Mouse (Mus musculus) ES-E14 (cell line): ENCODE measurements around the gene Cers6. TPM values are rescaled to one million over a fixed set of nuclear protein-coding genes. Genes with fewer than 3 reads are reported as not detected.
A peak's percentile ranks its signal among the peaks of the same experiment; 100 is the strongest.

Experiments
- DNase-seq: peaks from one replicate; pipeline ENCODE4 v3.0.0-alpha.2; 2013; ENCODE audit warnings: low read depth, low spot score
- H3K27ac ChIP-seq: 2 replicates; pipeline ENCODE4 v1.5.1; 2012; ENCODE audit warnings: low read depth, mild to moderate bottlenecking, low read length, moderate library complexity, mixed read lengths; ENCODE audit not compliant: poor library complexity, insufficient read depth, severe bottlenecking
- H3K36me3 ChIP-seq: 2 replicates; pipeline ENCODE4 v1.6.1; 2012; ENCODE audit warnings: mild to moderate bottlenecking, low read length, moderate library complexity, mixed read lengths; ENCODE audit not compliant: control insufficient read depth, poor library complexity, insufficient read depth, severe bottlenecking
- H3K4me1 ChIP-seq, 2 experiments: fragments of 150-350 bp in 1 of 2; sonication (generic) in 1 of 2; 2 replicates each; pipeline ENCODE4 v1.6.1; 2012; ENCODE audit warnings: low read length in 2 of 2, mild to moderate bottlenecking in 1 of 2, mixed read lengths in 1 of 2; ENCODE audit not compliant: control insufficient read depth in 2 of 2, insufficient read depth in 2 of 2, poor library complexity in 1 of 2
- H3K4me3 ChIP-seq, 2 experiments: fragments of 150-350 bp in 1 of 2; sonication (generic) in 1 of 2; 2 replicates each; pipeline ENCODE4 v1.5.1; 2012; ENCODE audit warnings: low read length in 2 of 2, low read depth in 1 of 2, mild to moderate bottlenecking in 1 of 2, mixed read lengths in 1 of 2; ENCODE audit not compliant: insufficient read depth in 1 of 2, poor library complexity in 1 of 2, severe bottlenecking in 1 of 2
- H3K9ac ChIP-seq: 2 replicates; pipeline ENCODE4 v1.6.1; 2012; ENCODE audit warnings: low read depth, mild to moderate bottlenecking, low read length, mixed read lengths; ENCODE audit not compliant: poor library complexity, insufficient read depth, severe bottlenecking
- H3K9me3 ChIP-seq: fragments of 150-350 bp; sonication (generic); 2 replicates; pipeline ENCODE4 v1.6.1; 2012; ENCODE audit warnings: low read depth, mild to moderate bottlenecking, low read length; ENCODE audit not compliant: control insufficient read depth, insufficient read depth
- CHD2 ChIP-seq: IDR thresholded peaks from 2 replicates; pipeline ENCODE4 v1.6.1; 2014; ENCODE audit warnings: mild to moderate bottlenecking, low read depth, low read length, inconsistent platforms
- HCFC1 ChIP-seq: IDR thresholded peaks from 2 replicates; pipeline ENCODE4 v1.6.1; 2012; ENCODE audit warnings: low read length, inconsistent platforms, borderline replicate concordance; ENCODE audit not compliant: insufficient read depth
- MAFK ChIP-seq: IDR thresholded peaks from 2 replicates; pipeline ENCODE4 v1.6.1; 2014; ENCODE audit warnings: mild to moderate bottlenecking, low read depth, low read length, inconsistent platforms; ENCODE audit not compliant: insufficient read depth
- ZC3H11A ChIP-seq: IDR thresholded peaks from 2 replicates; pipeline ENCODE4 v1.6.1; 2012; ENCODE audit warnings: low read depth, mild to moderate bottlenecking, inconsistent platforms, low read length, borderline replicate concordance
- ZNF384 ChIP-seq: IDR thresholded peaks from 2 replicates; pipeline ENCODE4 v1.6.1; 2012; ENCODE audit warnings: low read depth, low read length, inconsistent platforms
- in situ Hi-C, 2 experiments: fragments of 600-800 bp; cut with MboI; formaldehyde crosslinking; loops; one replicate each; pipeline ENCODE4 v1.15.1; 2025; ENCODE audit warnings: low sequenced_read_pairs in 2 of 2, inconsistent platforms in 1 of 2; ENCODE audit not compliant: unreplicated experiment in 2 of 2
- total RNA-seq: library from RNA; depleted of rRNA; stranded (reverse); fragments of 300-350 nt; gene quantifications from 2 replicates; pipeline ENCODE4 v1.2.3, GENCODE M21; 2012

The Cers6 gene
- total RNA-seq, 1 experiment, result 33.6 TPM

DNA sequence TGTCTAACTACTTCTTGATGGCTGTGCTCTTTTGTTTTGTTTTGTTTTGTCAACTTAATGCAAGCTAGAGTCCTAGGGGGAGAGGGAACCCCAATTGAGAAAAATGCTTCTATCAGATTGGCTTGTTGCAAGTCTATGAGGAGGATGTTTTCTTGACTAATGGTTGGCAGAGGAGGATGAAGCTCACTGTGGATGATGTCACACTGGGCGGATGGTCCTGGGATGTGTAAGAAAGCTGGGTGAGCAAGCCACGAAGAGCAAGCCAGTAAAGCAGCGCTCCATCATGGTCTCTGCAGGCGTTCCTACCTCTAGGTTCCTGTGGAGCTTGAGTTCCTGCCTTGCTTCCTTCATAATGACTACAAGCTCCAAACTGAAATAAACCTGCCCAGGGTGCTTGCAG is 25.4 kb downstream of the Cers6 start:
- H3K36me3 ChIP-seq, result no peaks in the 10 kb centered on the region
- H3K9me3 ChIP-seq, result no peaks in the 10 kb centered on the region
- TF ChIP-seq MAFK, result no peak
- no peak for TF ChIP-seq ZC3H11A
- TF ChIP-seq ZNF384, result no peak
- no peak for TF ChIP-seq CHD2
- TF ChIP-seq HCFC1, result no peak
- in situ Hi-C loops, result no loop called here
- no peak overlapping the region for H3K9ac ChIP-seq
- H3K27ac ChIP-seq, result peak overlapping the region; percentile 54; the same call in 1 of the 2 replicates
- peak; percentile 12 for DNase-seq
- no peak overlapping the region; a peak in 1 of 4 replicates for H3K4me3 ChIP-seq
- H3K4me1 ChIP-seq, result peaks cover 13 to 20% of the 10 kb centered on the region in 2 experiments

DNA sequence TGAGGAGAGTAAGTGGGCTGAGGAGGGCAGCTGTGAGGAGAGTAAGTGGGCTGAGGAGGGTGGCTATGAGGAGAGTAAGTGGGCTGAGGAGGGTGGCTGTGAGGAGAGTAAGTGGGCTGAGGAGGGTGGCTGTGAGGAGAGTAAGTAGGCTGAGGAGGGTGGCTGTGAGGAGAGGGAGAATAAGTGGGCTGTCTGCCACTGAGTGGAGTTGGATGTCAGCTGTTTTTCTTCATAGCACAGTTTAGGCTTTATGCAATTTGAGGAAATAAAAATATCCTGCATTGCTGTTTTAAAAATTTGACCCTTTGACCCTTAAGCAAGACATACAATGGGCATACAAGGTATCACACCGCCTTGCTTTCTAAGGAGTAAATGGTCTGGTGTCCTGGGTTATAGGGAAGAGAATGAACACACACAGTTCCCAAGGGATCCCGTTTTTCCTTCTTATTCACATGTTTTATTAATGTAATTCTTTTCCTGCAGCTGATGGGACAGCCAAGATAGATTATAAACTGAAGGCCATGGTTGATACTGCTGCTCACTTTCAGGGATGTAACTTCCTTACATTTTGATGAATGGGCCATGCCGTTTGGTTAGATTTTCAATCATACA is 27.0 kb downstream of the Cers6 start:
- H3K9ac ChIP-seq, result no peak overlapping the region
- no peak overlapping the region for H3K4me3 ChIP-seq
- no peak for DNase-seq
- in situ Hi-C loops, result no loop called here
- no peak overlapping the region; the same call in 1 of the 2 replicates for H3K27ac ChIP-seq
- TF ChIP-seq MAFK (no peak), CHD2 (no peak), HCFC1 (no peak), ZC3H11A (no peak), ZNF384 (no peak)
- peaks cover 13 to 27% of the 10 kb centered on the region in 2 experiments for H3K4me1 ChIP-seq
- no peaks in the 10 kb centered on the region for H3K9me3 ChIP-seq
- H3K36me3 ChIP-seq, result no peaks in the 10 kb centered on the region

DNA sequence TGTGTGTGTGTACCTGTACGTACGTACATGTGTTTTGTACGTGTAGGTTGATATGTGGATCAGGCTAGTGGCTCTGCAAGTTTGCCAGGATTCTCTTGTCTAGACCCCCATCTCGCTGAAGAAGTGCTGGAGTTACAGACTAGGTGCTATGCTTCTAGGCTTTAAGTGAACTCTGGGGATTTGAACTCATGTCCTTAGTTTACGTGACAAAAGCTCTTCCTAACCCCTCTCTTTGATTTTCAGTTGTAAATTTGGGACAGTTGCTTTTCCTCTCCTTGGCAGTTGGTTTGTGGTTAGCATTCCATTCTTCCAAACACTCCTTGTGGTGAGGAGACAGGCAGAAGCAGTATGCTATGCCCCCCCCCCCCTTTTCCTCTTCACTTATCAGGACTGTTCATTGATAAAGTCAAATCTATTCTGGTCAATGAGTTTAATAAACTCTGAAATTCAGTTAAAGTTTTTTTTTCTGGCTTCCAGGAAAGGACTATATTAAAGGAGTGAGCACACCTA is 28.5 kb downstream of the Cers6 start:
- no peak overlapping the region for H3K9ac ChIP-seq

DNA sequence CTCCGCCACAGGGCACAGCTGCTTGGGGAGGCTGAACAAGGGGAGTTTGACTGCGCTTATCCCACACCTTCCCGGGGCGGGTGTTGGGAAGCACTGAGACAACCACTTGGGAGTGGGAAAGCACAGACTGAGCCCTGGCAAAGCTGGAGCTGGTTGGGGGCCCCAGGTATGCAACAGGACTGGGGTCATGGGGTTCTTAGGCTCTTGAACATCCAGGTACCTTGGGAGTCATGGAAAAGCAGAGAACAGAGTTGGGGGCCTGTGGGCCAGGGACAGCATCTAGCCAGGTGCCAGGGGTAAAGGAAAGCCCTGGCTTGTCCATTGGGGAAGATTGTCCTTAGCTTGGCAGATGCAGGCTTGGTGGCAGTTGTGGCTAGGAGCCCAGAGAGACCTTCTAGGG is 31.2 kb downstream of the Cers6 start:
- in situ Hi-C loops, result no loop called here
- Histone ChIP-seq H3K9me3 (no peaks in the 10 kb centered on the region), H3K27ac (no peak overlapping the region), H3K4me3 (no peak overlapping the region), H3K9ac (no peak overlapping the region), H3K36me3 (no peaks in the 10 kb centered on the region), H3K4me1 (peaks cover 8 to 13% of the 10 kb centered on the region in 2 experiments)
- no peak for DNase-seq
- no peak for TF ChIP-seq CHD2
- TF ChIP-seq ZC3H11A, result no peak
- no peak for TF ChIP-seq HCFC1
- no peak for TF ChIP-seq MAFK
- TF ChIP-seq ZNF384, result no peak

More for the DNA sequence above, 28.5 kb downstream of the Cers6 start:
- Histone ChIP-seq H3K9me3 (no peaks in the 10 kb centered on the region), H3K4me1 (peaks cover 15 to 27% of the 10 kb centered on the region in 2 experiments), H3K36me3 (no peaks in the 10 kb centered on the region), H3K4me3 (no peak overlapping the region), H3K27ac (no peak overlapping the region)
- no peak for DNase-seq
- in situ Hi-C loops, result no loop called here
- TF ChIP-seq HCFC1, result no peak
- TF ChIP-seq MAFK, result no peak
- TF ChIP-seq ZNF384, result no peak
- no peak for TF ChIP-seq ZC3H11A
